Mouse (Mus musculus): ENCODE measurements around the gene Ubxn7. TPM values are rescaled to one million over a fixed set of nuclear protein-coding genes. Genes with fewer than 3 reads are reported as not detected.

The Ubxn7 gene
- total and polyA plus RNA-seq, 2 experiments from 2014 or later = 12.1 to 27.1 TPM

DNA sequence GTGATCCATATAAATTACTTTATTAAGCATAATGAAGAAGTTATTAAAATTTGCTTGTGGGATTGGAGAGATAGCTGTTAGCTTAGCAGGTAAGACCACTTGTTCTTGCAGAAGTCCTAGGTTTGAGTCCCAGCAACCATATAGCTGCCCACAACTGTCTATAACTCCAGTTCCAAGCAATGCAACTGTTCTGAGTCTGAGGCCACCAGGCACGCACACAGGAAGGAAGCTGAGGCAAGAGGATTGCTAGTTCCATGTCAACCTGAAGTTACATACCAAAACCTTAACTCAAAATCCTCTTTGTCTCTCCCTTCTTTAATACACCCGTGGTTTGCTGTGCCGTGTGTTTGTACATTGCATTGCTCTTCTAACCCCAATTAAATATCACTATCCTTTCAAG is 58.8 kb downstream of the Ubxn7 start:
- no peak for TF ChIP-seq CTCF (IDR thresholded peaks at IDR 0.05; ENCODE audit: low read depth)
- H3K4me1 ChIP-seq (ENCODE audit: insufficient read depth, low read length) = no peaks in the 10 kb centered on the region
- DNase-seq (ENCODE audit: low spot score) = no peak

GRCm38 (mm10) chr16:32395679-32396540 is 63.9 kb downstream of the Ubxn7 start:
- Histone ChIP-seq H3K4me1 (ENCODE audit: insufficient read depth, low read length) (no peaks in the 10 kb centered on the region), H3K27me3 (ENCODE audit: insufficient read depth, low read length) (no peaks in the 10 kb centered on the region), H3K36me3 (ENCODE audit: insufficient read depth, low read length) (peaks cover 10% of the 10 kb centered on the region), H3K4me3 (ENCODE audit: low read length) (no peak overlapping the region), H3K4me2 (ENCODE audit: low read depth, low read length) (no peak overlapping the region), H3K27ac (no peak overlapping the region), H3K9me3 (ENCODE audit: low read length) (no peaks in the 10 kb centered on the region), H3K9ac (replicated peaks; ENCODE audit: low read length) (no peak overlapping the region)
- TF ChIP-seq CTCF (IDR thresholded peaks at IDR 0.05; ENCODE audit: low read depth) = no peak
- ATAC-seq (no peak), DNase-seq (ENCODE audit: low spot score) (no peak)
- 67% methylated on average over 6 of the region's 6 CpGs for WGBS

More for the DNA sequence above, 58.8 kb downstream of the Ubxn7 start:
- H3K4me2 ChIP-seq (ENCODE audit: low read depth, low read length) = no peak overlapping the region
- H3K36me3 ChIP-seq (ENCODE audit: insufficient read depth, low read length) = peaks cover 15% of the 10 kb centered on the region
- H3K9ac ChIP-seq (replicated peaks; ENCODE audit: low read length) = no peak overlapping the region
- no peak overlapping the region for H3K27ac ChIP-seq
- no peaks in the 10 kb centered on the region for H3K27me3 ChIP-seq (ENCODE audit: insufficient read depth, low read length)
- 95% methylated on average over 3 of the region's 3 CpGs for WGBS
- H3K4me3 ChIP-seq (ENCODE audit: low read length) = no peak overlapping the region
- H3K9me3 ChIP-seq (ENCODE audit: low read length) = no peaks in the 10 kb centered on the region
- ATAC-seq = no peak

DNA sequence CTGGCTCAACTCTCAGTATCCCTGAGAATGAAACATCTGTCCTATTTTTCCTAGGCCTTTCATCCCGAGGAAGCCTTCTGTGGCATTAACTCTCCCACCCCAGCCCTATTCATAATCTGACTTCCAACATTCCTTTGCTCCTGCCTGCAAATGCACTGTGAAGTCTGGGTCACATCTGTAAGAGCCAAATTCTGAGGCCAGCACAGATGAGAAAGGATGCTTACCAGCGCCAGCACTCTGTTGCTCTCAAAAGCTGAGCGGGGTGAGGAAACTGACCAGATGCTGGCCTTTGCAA is 64.4 kb downstream of the Ubxn7 start:
- TF ChIP-seq CTCF (IDR thresholded peaks at IDR 0.05; ENCODE audit: low read depth) = no peak
- ATAC-seq (no peak), DNase-seq (ENCODE audit: low spot score) (no peak)
- no peak overlapping the region for H3K4me2 ChIP-seq (ENCODE audit: low read depth, low read length)
- no peaks in the 10 kb centered on the region for H3K9me3 ChIP-seq (ENCODE audit: low read length)
- no peak overlapping the region for H3K27ac ChIP-seq
- H3K27me3 ChIP-seq (ENCODE audit: insufficient read depth, low read length) = no peaks in the 10 kb centered on the region
- WGBS = 62% methylated on average over 3 of the region's 3 CpGs
- no peak overlapping the region for H3K4me3 ChIP-seq (ENCODE audit: low read length)
- peaks cover 4% of the 10 kb centered on the region for H3K36me3 ChIP-seq (ENCODE audit: insufficient read depth, low read length)
- H3K4me1 ChIP-seq (ENCODE audit: insufficient read depth, low read length) = no peaks in the 10 kb centered on the region
- no peak overlapping the region for H3K9ac ChIP-seq (replicated peaks; ENCODE audit: low read length)

GRCm38 (mm10) chr16:32398206-32398605 is 66.1 kb downstream of the Ubxn7 start:
- no peak for DNase-seq (ENCODE audit: low spot score)
- no peak for TF ChIP-seq CTCF (IDR thresholded peaks at IDR 0.05; ENCODE audit: low read depth)
- peaks cover under 1% of the 10 kb centered on the region; the same call in 1 of the 2 replicates for H3K36me3 ChIP-seq (ENCODE audit: insufficient read depth, low read length)
- H3K4me2 ChIP-seq (ENCODE audit: low read depth, low read length) = no peak overlapping the region
- H3K9me3 ChIP-seq (ENCODE audit: low read length) = no peaks in the 10 kb centered on the region
- H3K4me1 ChIP-seq (ENCODE audit: insufficient read depth, low read length) = no peaks in the 10 kb centered on the region
- H3K4me3 ChIP-seq (ENCODE audit: low read length) = no peak overlapping the region
- no peak overlapping the region for H3K9ac ChIP-seq (replicated peaks; ENCODE audit: low read length)
- ATAC-seq = no peak
- no peak overlapping the region for H3K27ac ChIP-seq
- no peaks in the 10 kb centered on the region for H3K27me3 ChIP-seq (ENCODE audit: insufficient read depth, low read length)
- WGBS = 74% methylated on average over 3 of the region's 3 CpGs

DNA sequence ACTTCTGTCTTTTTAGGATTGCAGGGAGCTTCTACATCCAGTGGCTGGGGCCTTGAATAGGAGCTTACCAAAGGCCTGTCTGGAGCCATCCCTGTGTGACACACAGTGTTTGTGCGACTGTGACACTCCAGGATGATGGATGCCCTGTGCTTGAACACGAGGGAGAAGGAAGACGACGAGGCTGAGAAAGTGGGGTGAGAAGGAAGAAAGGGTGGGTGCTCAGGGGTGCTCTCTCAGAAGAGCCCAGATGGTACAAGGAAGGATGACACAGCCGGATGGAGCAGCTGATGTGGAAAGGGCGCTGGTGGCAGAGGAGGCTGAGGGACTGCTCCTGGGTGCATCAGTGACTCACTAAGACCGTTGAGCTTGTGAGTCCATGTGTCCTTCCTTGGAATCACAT is 68.2 kb downstream of the Ubxn7 start, which contains the start of gene Tm4sf19:
Gene Tm4sf19, plus strand, starts transcription at position 240 of the 400 bp plus-strand sequence.
- ATAC-seq (no peak), DNase-seq (ENCODE audit: low spot score) (no peak)
- WGBS = 80% methylated on average over 7 of the region's 7 CpGs
- H3K4me2 ChIP-seq (ENCODE audit: low read depth, low read length) = no peak within 1 kb of the TSS
- H3K4me3 ChIP-seq (ENCODE audit: low read length) = no peak within 1 kb of the TSS
- TF ChIP-seq CTCF (IDR thresholded peaks at IDR 0.05; ENCODE audit: low read depth) = no peak
- no peak within 1 kb of the TSS for H3K27ac ChIP-seq
- H3K27me3 ChIP-seq (ENCODE audit: insufficient read depth, low read length) = no peaks in the 10 kb centered on the region
- H3K4me1 ChIP-seq (ENCODE audit: insufficient read depth, low read length) = no peaks in the 10 kb centered on the region
- no peaks in the 10 kb centered on the region for H3K36me3 ChIP-seq (ENCODE audit: insufficient read depth, low read length)
- H3K9me3 ChIP-seq (ENCODE audit: low read length) = no peaks in the 10 kb centered on the region
- H3K9ac ChIP-seq (replicated peaks; ENCODE audit: low read length) = no peak within 1 kb of the TSS

DNA sequence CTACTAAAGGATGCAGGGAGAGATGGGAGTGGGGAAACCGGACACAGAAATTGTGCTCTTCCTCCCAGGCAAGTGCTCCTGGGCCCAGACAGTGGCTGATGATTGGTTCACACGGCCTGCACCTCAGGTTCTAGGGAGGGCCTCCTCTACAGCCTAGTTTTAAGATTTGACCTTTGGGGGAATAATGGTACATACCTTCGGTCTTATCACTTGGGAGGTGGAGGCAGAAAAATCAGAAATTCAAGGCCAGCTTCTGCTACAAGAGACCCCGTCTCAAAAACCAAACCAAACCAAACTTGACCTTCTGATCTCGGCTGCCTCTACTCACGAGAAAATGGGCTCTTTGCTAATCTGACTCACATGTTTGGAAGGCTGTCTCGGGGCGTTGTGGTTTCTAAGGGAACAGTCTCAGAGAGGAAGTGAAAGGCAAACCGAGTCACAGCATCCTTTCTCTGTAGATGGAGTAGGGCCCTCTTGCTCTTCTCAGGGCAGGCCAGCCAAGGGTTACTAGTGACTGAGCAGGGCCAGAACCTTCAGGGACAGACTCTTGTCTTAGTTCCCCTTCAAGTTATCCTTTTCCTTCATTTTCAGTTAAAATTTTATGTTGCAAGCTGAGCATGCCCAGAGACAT is 69.4 kb downstream of the Ubxn7 start:
- no peak for TF ChIP-seq CTCF (IDR thresholded peaks at IDR 0.05; ENCODE audit: low read depth)
- no peak for ATAC-seq
- 84% methylated on average over 9 of the region's 9 CpGs for WGBS
- no peak overlapping the region for H3K9ac ChIP-seq (replicated peaks; ENCODE audit: low read length)
- no peak overlapping the region for H3K27ac ChIP-seq
- no peak for DNase-seq (ENCODE audit: low spot score)
- H3K4me3 ChIP-seq (ENCODE audit: low read length) = no peak overlapping the region
- H3K4me2 ChIP-seq (ENCODE audit: low read depth, low read length) = no peak overlapping the region
- no peaks in the 10 kb centered on the region for H3K4me1 ChIP-seq (ENCODE audit: insufficient read depth, low read length)
- H3K27me3 ChIP-seq (ENCODE audit: insufficient read depth, low read length) = no peaks in the 10 kb centered on the region
- no peaks in the 10 kb centered on the region for H3K9me3 ChIP-seq (ENCODE audit: low read length)
- no peaks in the 10 kb centered on the region for H3K36me3 ChIP-seq (ENCODE audit: insufficient read depth, low read length)

DNA sequence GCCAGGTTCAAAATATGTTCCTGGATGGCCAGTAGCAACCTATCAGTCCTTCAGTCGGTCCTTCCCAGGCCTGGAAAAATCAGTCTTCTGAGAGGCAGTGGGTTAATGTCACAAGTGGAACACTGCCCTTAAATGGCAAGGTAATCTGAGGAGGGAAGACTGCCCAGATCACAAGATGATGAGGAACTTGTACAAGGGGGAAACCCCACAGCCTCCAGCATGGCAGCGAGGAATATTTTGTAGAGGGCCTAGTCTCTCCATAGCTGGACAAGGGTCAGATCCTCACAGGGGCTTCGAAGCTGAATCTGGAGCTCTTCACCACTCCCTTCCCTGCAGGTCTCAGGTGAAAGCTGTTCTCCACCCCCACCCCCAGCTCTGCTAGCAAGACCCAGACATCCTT is 70.8 kb downstream of the Ubxn7 start:
- ATAC-seq (no peak), DNase-seq (ENCODE audit: low spot score) (no peak)
- H3K4me2 ChIP-seq (ENCODE audit: low read depth, low read length) = no peak overlapping the region
- H3K9ac ChIP-seq (replicated peaks; ENCODE audit: low read length) = no peak overlapping the region
- H3K9me3 ChIP-seq (ENCODE audit: low read length) = no peaks in the 10 kb centered on the region
- no peaks in the 10 kb centered on the region for H3K27me3 ChIP-seq (ENCODE audit: insufficient read depth, low read length)
- H3K4me3 ChIP-seq (ENCODE audit: low read length) = no peak overlapping the region
- 92% methylated on average over 3 of the region's 3 CpGs for WGBS
- H3K36me3 ChIP-seq (ENCODE audit: insufficient read depth, low read length) = no peaks in the 10 kb centered on the region
- H3K4me1 ChIP-seq (ENCODE audit: insufficient read depth, low read length) = no peaks in the 10 kb centered on the region
- TF ChIP-seq CTCF (IDR thresholded peaks at IDR 0.05; ENCODE audit: low read depth) = no peak
- no peak overlapping the region for H3K27ac ChIP-seq
